Mouse (Mus musculus): ENCODE data around the gene Elob.
A peak's percentile ranks its signal among the peaks of the same experiment; 100 is the strongest.

Elob gene

GRCm38 (mm10) chr17:23829064-23829619 is at the start of gene Elob:
Gene Elob (minus strand): TSS chr17:23829136.
- peak; percentile 73 for DNase-seq (ENCODE audit: low read depth)

GRCm38 (mm10) chr17:23877166-23877565 is 48.2 kb upstream of the Elob start:
- no peak for DNase-seq (ENCODE audit: low read depth)

DNA sequence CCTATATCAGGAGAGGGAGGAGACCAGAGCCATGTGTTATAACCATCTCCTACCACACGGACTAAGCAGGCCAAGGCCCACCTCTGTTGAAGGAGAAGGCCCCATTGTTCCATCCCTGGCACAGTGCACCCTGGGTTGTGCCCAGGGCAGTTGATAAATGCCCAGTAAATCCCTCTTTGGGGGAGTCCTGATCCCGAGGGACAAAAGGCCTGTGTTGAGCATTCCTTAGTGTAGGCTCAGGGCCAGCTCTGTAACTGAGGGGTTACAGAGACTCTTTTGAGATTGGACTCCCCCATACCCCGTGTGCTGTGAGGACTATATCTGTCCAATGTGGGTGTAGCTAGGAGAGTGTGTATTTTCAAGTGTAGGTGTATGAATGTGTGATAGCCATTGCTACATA is 47.8 kb upstream of the Elob start:
- DNase-seq (ENCODE audit: low read depth) = no peak

DNA sequence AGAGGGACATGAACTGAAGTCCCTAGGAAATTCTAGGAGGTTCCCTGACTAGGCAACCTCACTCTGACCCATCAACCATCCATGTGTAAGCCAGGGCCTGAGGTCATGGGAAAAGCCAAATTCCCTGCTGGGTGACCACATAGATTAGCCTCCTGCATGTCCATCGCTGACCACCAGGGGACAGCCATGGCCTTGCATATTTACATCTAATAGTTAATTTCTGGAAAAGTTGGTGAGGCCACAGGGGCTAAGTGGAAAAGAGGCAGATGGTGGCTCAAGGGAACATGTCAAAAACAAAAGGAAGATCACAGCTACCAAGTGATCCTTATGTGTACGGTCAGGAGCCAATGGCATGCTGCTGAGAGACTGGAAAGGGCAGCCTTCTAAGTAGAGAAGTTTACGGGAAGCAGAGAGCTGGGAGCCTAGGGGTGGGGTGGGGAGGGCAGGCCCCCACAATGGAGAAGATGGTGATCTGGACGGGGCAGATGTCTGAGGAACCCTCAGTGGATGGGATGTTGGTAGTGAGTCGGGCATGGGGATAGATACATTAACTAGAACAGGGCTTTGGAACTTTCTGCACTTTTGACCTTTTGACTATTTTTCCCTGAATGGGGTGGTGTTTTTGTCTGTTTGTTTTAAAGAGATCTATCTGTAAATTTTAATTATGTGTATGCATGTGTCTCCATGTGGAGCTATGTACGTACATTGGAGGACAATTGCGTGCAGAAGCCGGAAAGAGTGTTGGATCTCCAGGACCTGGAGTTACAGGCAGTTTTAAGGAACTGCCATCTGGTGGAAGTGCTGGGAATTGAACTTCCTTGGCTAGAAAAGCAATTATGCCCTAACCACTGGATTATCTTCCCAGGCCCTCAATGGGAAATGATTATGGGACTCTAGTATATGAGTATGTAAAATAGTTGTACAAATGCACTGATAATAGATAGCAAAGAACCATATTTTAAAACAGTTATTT is 45.2 kb upstream of the Elob start:
- DNase-seq (ENCODE audit: low read depth) = peak; percentile 32

DNA sequence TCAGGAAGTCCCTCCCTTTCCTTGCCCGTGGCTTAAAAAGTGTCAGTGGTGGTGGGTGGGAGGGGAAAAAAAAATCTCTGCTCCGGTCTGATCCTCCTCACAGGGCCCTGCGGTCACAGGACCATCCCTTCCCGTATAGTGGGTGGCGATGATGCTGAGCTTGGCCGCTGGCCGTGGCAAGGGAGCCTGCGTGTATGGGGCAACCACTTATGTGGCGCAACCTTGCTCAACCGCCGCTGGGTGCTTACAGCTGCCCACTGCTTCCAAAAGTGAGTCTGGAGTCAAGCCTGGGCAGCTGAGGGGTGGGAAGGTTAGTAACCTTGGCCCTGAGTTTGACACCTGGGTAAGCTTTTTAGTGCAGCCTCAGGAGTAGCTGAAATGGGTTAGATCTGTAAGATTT is 39.6 kb upstream of the Elob start:
- no peak for DNase-seq (ENCODE audit: low read depth)

GRCm38 (mm10) chr17:23867756-23868155 is 38.8 kb upstream of the Elob start, which contains the start of gene Prss21:
Gene Prss21 (plus strand): TSS chr17:23868056.
- DNase-seq (ENCODE audit: low read depth) = no peak

DNA sequence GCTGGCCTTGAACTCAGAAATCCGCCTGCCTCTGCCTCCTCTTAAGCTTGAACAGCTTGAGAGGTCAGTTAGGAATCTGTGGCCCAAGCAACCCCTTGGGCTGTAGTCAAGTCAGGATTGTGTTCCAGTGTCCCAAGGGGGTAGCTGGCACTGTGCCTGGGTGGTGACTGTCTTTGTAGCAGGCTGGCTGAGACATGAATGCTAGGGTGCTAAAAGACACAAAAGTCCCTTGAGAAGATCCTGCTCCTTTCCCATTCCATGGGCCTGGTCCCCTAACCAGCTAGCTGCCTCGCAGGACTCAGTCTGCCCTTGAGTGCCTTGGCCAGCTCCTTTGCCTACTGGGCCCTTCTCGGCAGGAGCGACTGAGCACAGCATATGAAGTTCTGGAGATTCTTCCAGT is 34.0 kb upstream of the Elob start:
- DNase-seq (ENCODE audit: low read depth) = no peak

GRCm38 (mm10) chr17:23857913-23858312 is 29.0 kb upstream of the Elob start:
- no peak for DNase-seq (ENCODE audit: low read depth)

GRCm38 (mm10) chr17:23857193-23857592 is 28.3 kb upstream of the Elob start:
- DNase-seq (ENCODE audit: low read depth) = peak; percentile 19

- no peak for DNase-seq (ENCODE audit: low read depth)
These were observed 25.4 kb upstream of the Elob start for GRCm38 (mm10) chr17:23854229-23854765.

- no peak for DNase-seq (ENCODE audit: low read depth)
These were observed 24.4 kb upstream of the Elob start for GRCm38 (mm10) chr17:23853292-23853691.

GRCm38 (mm10) chr17:23850853-23851749 is 22.2 kb upstream of the Elob start:
- DNase-seq (ENCODE audit: low read depth) = peak; percentile 28

- no peak for DNase-seq (ENCODE audit: low read depth)
These were observed 21.1 kb upstream of the Elob start for GRCm38 (mm10) chr17:23850028-23850427.

- DNase-seq (ENCODE audit: low read depth) = no peak
These were observed 14.9 kb upstream of the Elob start, which contains the start of the genes Prss32 and Prss41 for GRCm38 (mm10) chr17:23843812-23844273. Gene Prss32 (plus strand): TSS chr17:23843855. Gene Prss41 (minus strand): TSS chr17:23844172.

DNA sequence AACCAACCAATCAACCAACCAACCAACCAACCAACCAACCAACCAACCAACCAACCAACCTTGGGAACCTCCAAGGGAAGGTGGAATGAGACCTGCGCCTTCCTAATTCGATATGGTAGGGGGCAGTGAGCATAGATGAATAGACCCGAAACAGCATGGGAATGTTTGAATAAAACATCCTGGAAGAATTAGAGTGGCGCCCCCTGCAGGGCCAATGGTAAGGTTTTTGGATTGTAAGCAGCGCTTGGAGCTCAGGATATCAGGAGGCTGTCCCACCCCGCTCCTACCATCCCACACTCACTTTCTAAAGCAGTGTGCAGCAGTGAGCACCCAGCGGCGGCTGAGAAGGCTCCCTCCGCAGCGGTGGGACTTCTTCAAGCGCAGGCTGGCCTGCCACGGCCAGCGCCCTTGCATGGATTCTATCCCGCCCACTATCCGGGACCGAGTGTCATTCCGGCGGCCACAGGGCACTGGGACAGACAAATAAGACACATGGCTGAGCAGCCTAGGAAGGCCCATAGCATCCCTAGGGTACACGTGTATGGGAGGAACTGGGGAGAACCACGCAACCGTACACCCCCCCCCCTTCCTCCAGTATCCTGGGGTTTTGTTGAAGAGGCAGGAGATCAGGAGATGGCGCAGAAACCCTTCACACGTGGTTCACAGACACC is 14.3 kb upstream of the Elob start:
- no peak for DNase-seq (ENCODE audit: low read depth)

- DNase-seq (ENCODE audit: low read depth) = peak; percentile 28
These were observed 12.2 kb upstream of the Elob start for GRCm38 (mm10) chr17:23841145-23841544.

- no peak for DNase-seq (ENCODE audit: low read depth)
These were observed 7.2 kb upstream of the Elob start, which contains the start of gene Prss33 for GRCm38 (mm10) chr17:23836006-23836575. Gene Prss33 (minus strand): TSS chr17:23836056.

GRCm38 (mm10) chr17:23831201-23831600 is 2.3 kb upstream of the Elob start:
- DNase-seq (ENCODE audit: low read depth) = no peak

DNA sequence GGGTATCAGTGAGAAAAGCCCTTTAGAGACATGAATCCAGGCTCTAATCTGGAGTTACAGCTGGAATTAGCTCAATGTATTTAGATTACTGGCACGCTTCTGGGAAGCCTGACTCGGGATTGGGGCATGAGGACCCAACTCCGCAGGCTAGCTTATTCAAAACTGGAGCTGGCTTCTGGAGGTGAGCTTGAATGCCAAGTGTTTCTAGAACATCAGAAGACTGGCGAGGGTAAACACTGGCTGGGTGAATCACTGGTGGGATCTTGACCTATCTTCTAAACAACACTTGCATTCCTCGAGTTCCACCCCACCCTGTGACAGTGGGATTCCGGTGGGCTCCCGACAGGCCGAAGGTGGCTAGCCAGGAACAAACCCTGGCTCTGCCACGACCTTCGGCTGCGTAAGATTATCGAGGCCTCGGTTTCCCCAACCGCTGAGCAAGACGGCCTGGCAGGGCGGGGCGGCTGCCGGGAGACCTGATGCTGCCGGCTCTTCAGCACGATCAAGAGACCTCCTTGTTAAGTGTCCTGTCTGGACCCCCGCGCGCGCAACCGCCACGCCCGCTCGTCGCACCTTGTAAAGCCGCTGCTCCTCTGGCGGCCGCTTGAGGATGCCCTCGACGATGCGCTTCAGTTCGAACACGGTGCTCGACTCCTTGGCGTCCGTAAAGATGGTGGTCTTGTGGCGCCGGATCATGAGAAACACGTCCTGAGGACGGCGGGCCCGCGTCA is 500 bp downstream of the Elob start:
- no peak for DNase-seq (ENCODE audit: low read depth)

GRCm38 (mm10) chr17:23825591-23825990 is 3.3 kb downstream of the Elob start:
- no peak for DNase-seq (ENCODE audit: low read depth)

All from fibroblast of lung, adult 2 months (primary cell).